Mouse (Mus musculus) lung, adult 2 months (tissue): ENCODE results near the gene Trmt13.

ENCODE experiments used
- CTCF ChIP-seq: fragments of 200-500 bp; IDR thresholded peaks from 2 replicates; pipeline ENCODE4 v1.5.1; 2011; ENCODE audit warnings: mild to moderate bottlenecking, low read length, control low read depth; ENCODE audit not compliant: insufficient read depth
- POLR2A ChIP-seq: fragments of 200-500 bp; IDR thresholded peaks from 2 replicates; pipeline ENCODE4 v1.6.1; 2011; ENCODE audit warnings: low read depth, mild to moderate bottlenecking, control low read depth, low read length, borderline replicate concordance; ENCODE audit errors: extremely low read depth

DNA sequence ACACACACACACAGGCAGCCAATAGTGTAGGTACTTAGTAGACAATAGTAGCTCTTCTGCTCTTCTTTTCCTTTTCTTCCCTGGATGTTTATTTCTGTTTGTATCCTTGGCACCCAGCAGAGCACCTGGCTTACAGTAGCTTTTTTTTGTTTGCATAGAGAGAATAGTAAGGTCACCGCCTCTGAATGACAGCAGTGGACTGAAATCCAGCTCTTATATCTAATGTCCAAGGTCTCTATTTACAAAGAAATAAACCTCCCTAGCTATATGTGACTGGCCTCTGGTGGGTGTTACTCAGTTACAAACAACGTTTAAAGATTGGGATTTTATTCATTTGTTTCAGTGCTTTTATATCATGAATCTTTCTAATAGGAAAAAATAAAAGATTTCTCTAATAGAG lies 14.7 kb downstream of the Trmt13 start:
- no peak for TF ChIP-seq POLR2A
- TF ChIP-seq CTCF: no peak
